Mouse (Mus musculus): ENCODE results near the gene Olfr1375.
"Not testable (repeated sequence)": the region's sequence is repeated elsewhere in the genome, so short reads cannot be mapped to it uniquely, and the experiment has no call there.

GRCm38 (mm10) chr11:51047809-51048208 is at the start of gene Olfr1375:
- not testable (repeated sequence) for TF ChIP-seq CTCF (IDR thresholded peaks at IDR 0.05; ENCODE audit: low read depth, low read length); POLR2A (IDR thresholded peaks at IDR 0.05; ENCODE audit: extremely low read depth, insufficient read depth, low read length)

Measured in liver, adult 2 months (tissue).